Mouse (Mus musculus) testis, adult 2 months (tissue): ENCODE results near the gene 1700025G04Rik.

ENCODE experiments used
- CTCF ChIP-seq: fragments of 200-500 bp; IDR thresholded peaks from 2 replicates; pipeline ENCODE4 v1.5.1; 2012; ENCODE audit warnings: low read depth, mild to moderate bottlenecking, inconsistent platforms, low read length, moderate library complexity; ENCODE audit not compliant: control insufficient read depth, insufficient read depth, insufficient replicate concordance
- POLR2A ChIP-seq: fragments of 200-500 bp; IDR thresholded peaks from 2 replicates; pipeline ENCODE4 v1.6.1; 2012; ENCODE audit warnings: low read depth, mild to moderate bottlenecking, inconsistent platforms, low read length, moderate library complexity; ENCODE audit not compliant: control insufficient read depth

- no peak for TF ChIP-seq CTCF
- no peak for TF ChIP-seq POLR2A
These were observed 142.4 kb downstream of the 1700025G04Rik start for GRCm38 (mm10) chr1:151947571-151947970.
